Mouse (Mus musculus) NIH3T3 (cell line): Measurements from ENCODE around the gene Grip1.

ENCODE experiments used
- DNase-seq: peaks from one replicate; pipeline ENCODE4 v3.0.0-alpha.2; 2012; ENCODE audit warnings: low read depth

Gene Grip1

GRCm38 (mm10) chr10:119453431-119454105 is at the start of gene Grip1:
Gene Grip1 (plus strand): TSS chr10:119453830.
- DNase-seq = no peak

- no peak for DNase-seq
Observed at GRCm38 (mm10) chr10:119405103-119405502, 48.5 kb upstream of the Grip1 start.

- no peak for DNase-seq
Observed at GRCm38 (mm10) chr10:119405612-119406011, 48.0 kb upstream of the Grip1 start.

GRCm38 (mm10) chr10:119408327-119408726 is 45.3 kb upstream of the Grip1 start:
- DNase-seq = peak; percentile 15

- DNase-seq = no peak
Observed at GRCm38 (mm10) chr10:119413238-119413637, 40.4 kb upstream of the Grip1 start.

- DNase-seq = no peak
Observed at GRCm38 (mm10) chr10:119415106-119415505, 38.5 kb upstream of the Grip1 start.

- DNase-seq = no peak
Observed at GRCm38 (mm10) chr10:119421418-119421817, 32.2 kb upstream of the Grip1 start.

GRCm38 (mm10) chr10:119423821-119424534 is 29.7 kb upstream of the Grip1 start:
- DNase-seq = no peak

- DNase-seq = no peak
Observed at GRCm38 (mm10) chr10:119427653-119428052, 26.0 kb upstream of the Grip1 start.

- DNase-seq = no peak
Observed at GRCm38 (mm10) chr10:119428106-119428505, 25.5 kb upstream of the Grip1 start.

- no peak for DNase-seq
Observed at GRCm38 (mm10) chr10:119430240-119430639, 23.4 kb upstream of the Grip1 start.

GRCm38 (mm10) chr10:119431801-119432200 is 21.8 kb upstream of the Grip1 start:
- no peak for DNase-seq

- no peak for DNase-seq
Observed at GRCm38 (mm10) chr10:119435818-119436217, 17.8 kb upstream of the Grip1 start.

GRCm38 (mm10) chr10:119437319-119437718 is 16.3 kb upstream of the Grip1 start:
- DNase-seq = no peak

GRCm38 (mm10) chr10:119441743-119442142 is 11.9 kb upstream of the Grip1 start:
- DNase-seq = no peak

GRCm38 (mm10) chr10:119447392-119447914 is 6.2 kb upstream of the Grip1 start:
- DNase-seq = no peak

GRCm38 (mm10) chr10:119447930-119448329 is 5.7 kb upstream of the Grip1 start:
- no peak for DNase-seq

GRCm38 (mm10) chr10:119452698-119453097 is 932 bp upstream of the Grip1 start:
- DNase-seq = no peak

- DNase-seq = no peak
Observed at GRCm38 (mm10) chr10:119454106-119454667, 557 bp downstream of the Grip1 start.

GRCm38 (mm10) chr10:119454668-119455542 is 1.3 kb downstream of the Grip1 start:
- DNase-seq = no peak

GRCm38 (mm10) chr10:119455543-119455940 is 1.9 kb downstream of the Grip1 start:
- DNase-seq = no peak

- DNase-seq = no peak
Observed at GRCm38 (mm10) chr10:119457121-119457520, 3.5 kb downstream of the Grip1 start.
